Comparison of ENCODE assay signal across 10 mouse cellular contexts in genomic region chr16:32330876-32331670, GRCm38 (mm10). TPM values are rescaled to one million over a fixed set of nuclear protein-coding genes. Genes with fewer than 3 reads are reported as not detected.
DNase-seq lines count a peak whose midpoint lies in the region; ATAC-seq lines count a peak whose summit lies in the region.
"Had no signal": no experiment of that assay in that cellular context is flagged by ENCODE, and none has a peak within 500 bp of the region (broad histone marks: within the 10 kb centered on the region; RNA-seq: fewer than 3 reads in every experiment).

No protein-coding gene starts in this region.

- H3K27me3 ChIP-seq in liver, embryonic 11.5 days (replicated peaks; ENCODE audit: control insufficient read depth, insufficient read depth, low read length), result no peaks in the 10 kb centered on the region
- no peaks in the 10 kb centered on the region for H3K27me3 ChIP-seq in embryonic facial prominence, embryonic 15.5 days
- no peaks in the 10 kb centered on the region; the same call in 1 of the 2 replicates for H3K27me3 ChIP-seq in neural tube, embryonic 14.5 days (ENCODE audit: control insufficient read depth, insufficient read depth, low read length)

- H3K36me3 ChIP-seq in liver, embryonic 11.5 days (ENCODE audit: control insufficient read depth, insufficient read depth, low read length), result no peaks in the 10 kb centered on the region
- no peaks in the 10 kb centered on the region for H3K36me3 ChIP-seq in embryonic facial prominence, embryonic 15.5 days
- H3K36me3 ChIP-seq in neural tube, embryonic 14.5 days (ENCODE audit: control insufficient read depth, insufficient read depth, low read length), result no peaks in the 10 kb centered on the region

- peak overlapping the region; percentile 18; the same call in 1 of the 2 replicates for H3K9ac ChIP-seq in liver, embryonic 11.5 days (ENCODE audit: low read depth, low read length)
- H3K9ac ChIP-seq in embryonic facial prominence, embryonic 15.5 days, result no peak overlapping the region
- no peak overlapping the region for H3K9ac ChIP-seq in neural tube, embryonic 14.5 days (replicated peaks; ENCODE audit: low read depth, low read length)

- no peaks in the 10 kb centered on the region for H3K9me3 ChIP-seq in liver, embryonic 11.5 days (ENCODE audit: control insufficient read depth, low read length)
- H3K9me3 ChIP-seq in embryonic facial prominence, embryonic 15.5 days (replicated peaks), result no peaks in the 10 kb centered on the region
- no peaks in the 10 kb centered on the region for H3K9me3 ChIP-seq in neural tube, embryonic 14.5 days (ENCODE audit: control insufficient read depth, low read length)

- peak overlapping the region; percentile 54 for H3K4me2 ChIP-seq in liver, embryonic 11.5 days
- peak overlapping the region; percentile 50 for H3K4me2 ChIP-seq in embryonic facial prominence, embryonic 15.5 days (replicated peaks)
- peak overlapping the region; percentile 33 for H3K4me2 ChIP-seq in neural tube, embryonic 14.5 days (ENCODE audit: low read depth, low read length)

- peak overlapping the region; percentile 74 for H3K4me3 ChIP-seq in liver, embryonic 11.5 days (ENCODE audit: low read depth, low read length)
- peak overlapping the region; percentile 72 for H3K4me3 ChIP-seq in embryonic facial prominence, embryonic 15.5 days (replicated peaks)
- peak overlapping the region; percentile 99; the same call in 1 of the 2 replicates for H3K4me3 ChIP-seq in neural tube, embryonic 14.5 days (ENCODE audit: low read depth, low read length)

- peaks cover 5% of the 10 kb centered on the region for H3K4me1 ChIP-seq in liver, embryonic 11.5 days (replicated peaks; ENCODE audit: control insufficient read depth, insufficient read depth, low read length)
- H3K4me1 ChIP-seq in embryonic facial prominence, embryonic 15.5 days, result peaks cover 10% of the 10 kb centered on the region; the same call in 1 of the 2 replicates
- peaks cover 3% of the 10 kb centered on the region; the same call in 1 of the 2 replicates for H3K4me1 ChIP-seq in neural tube, embryonic 14.5 days (ENCODE audit: control insufficient read depth, insufficient read depth, low read length)

- 58% methylated on average over 9 of the region's 9 CpGs for WGBS in liver, embryonic 11.5 days
- 40% methylated on average over 9 of the region's 9 CpGs for WGBS in embryonic facial prominence, embryonic 15.5 days
- 57% methylated on average over 9 of the region's 9 CpGs for WGBS in neural tube, embryonic 14.5 days

- no peak for ATAC-seq in liver, embryonic 11.5 days (replicated peaks; ENCODE audit: low FRiP score)
- ATAC-seq in embryonic facial prominence, embryonic 15.5 days (ENCODE audit: insufficient number of reproducible peaks, low FRiP score, low TSS enrichment, low read depth), result no peak
- ATAC-seq in neural tube, embryonic 14.5 days (ENCODE audit: low read depth), result no peak

- no peak for DNase-seq in liver, embryonic 11.5 days (ENCODE audit: low spot score)
- DNase-seq in liver, result no peak
- DNase-seq in induced T-regulatory cell, adult 2 months (ENCODE audit: low read depth), result peak; percentile 15
- no peak for DNase-seq in cerebellum, adult 8-10 months
- DNase-seq in gastrocnemius, adult 18-20 months (ENCODE audit: low spot score), result no peak
- DNase-seq in ovary, postnatal 14 days (ENCODE audit: low spot score), result no peak

- H3K27ac ChIP-seq in liver, embryonic 11.5 days (ENCODE audit: low read depth, low read length), result peak overlapping the region; percentile 67; the same call in 1 of the 2 replicates
- 0 out of 2 replicates have a peak overlapping the region, but pooled peaks have one; percentile 7 for H3K27ac ChIP-seq in embryonic facial prominence, embryonic 15.5 days (replicated peaks)
- no peak overlapping the region for H3K27ac ChIP-seq in neural tube, embryonic 14.5 days (ENCODE audit: low read depth, low read length)

RNA-seq across cellular contexts. Expression of gene Ubxn7, which starts 1.0 kb away (rescaled TPM):
- polyA plus RNA-seq in liver, embryonic 11.5 days (2014; fragmentation: Nextera tagmentation; extraction: Ambion mirVana), result 13.7 and 15.3 TPM in 2 replicates
- polyA plus RNA-seq in embryonic facial prominence, embryonic 15.5 days (2015; fragmentation: Nextera tagmentation; extraction: Ambion mirVana), result 22.7 and 25.7 TPM in 2 replicates
- 24.3 and 31.2 TPM in 2 replicates for polyA plus RNA-seq in neural tube, embryonic 14.5 days (2014; fragmentation: Nextera tagmentation; extraction: Ambion mirVana)
- total RNA-seq in gastrocnemius, adult 18-20 months (2021), result 10 to 100 TPM; 13.0 to 15.3 TPM

RNA-seq across cellular contexts. Expression of gene Rnf168, which starts 53.8 kb away (rescaled TPM):
- 19.7 and 20.8 TPM in 2 replicates for polyA plus RNA-seq in liver, embryonic 11.5 days (2014; fragmentation: Nextera tagmentation; extraction: Ambion mirVana)
- polyA plus RNA-seq in embryonic facial prominence, embryonic 15.5 days (2015; fragmentation: Nextera tagmentation; extraction: Ambion mirVana), result 28.9 and 34.5 TPM in 2 replicates
- polyA plus RNA-seq in neural tube, embryonic 14.5 days (2014; fragmentation: Nextera tagmentation; extraction: Ambion mirVana), result 21.5 and 23.2 TPM in 2 replicates
- total RNA-seq in gastrocnemius, adult 18-20 months (2021), result 1 to 10 TPM; 8.7 to 8.9 TPM

RNA-seq across cellular contexts. Expression of gene Smco1, which starts 59.8 kb away (rescaled TPM):
- polyA plus RNA-seq in liver, embryonic 11.5 days (2014; fragmentation: Nextera tagmentation; extraction: Ambion mirVana), result not detected in 2 replicates
- polyA plus RNA-seq in embryonic facial prominence, embryonic 15.5 days (2015; fragmentation: Nextera tagmentation; extraction: Ambion mirVana), result 0.15 TPM in 1 of 2 replicates, not detected in the other
- 0.15 TPM in 1 of 2 replicates, not detected in the other for polyA plus RNA-seq in neural tube, embryonic 14.5 days (2014; fragmentation: Nextera tagmentation; extraction: Ambion mirVana)
- total RNA-seq in gastrocnemius, adult 18-20 months (2021), result 10 to 100 TPM; 58.3 to 81.5 TPM
- total RNA-seq: adrenal gland, adult 2 months had no signal
- polyA plus RNA-seq: adrenal gland, adult 2 months; large intestine, adult 2 months had no signal
